Mouse (Mus musculus): ENCODE measurements around the gene Gm45021. TPM values are rescaled to one million over a fixed set of nuclear protein-coding genes. Genes with fewer than 3 reads are reported as not detected.

Gene Gm45021
- total and polyA plus RNA-seq, 3 experiments, result not detected

DNA sequence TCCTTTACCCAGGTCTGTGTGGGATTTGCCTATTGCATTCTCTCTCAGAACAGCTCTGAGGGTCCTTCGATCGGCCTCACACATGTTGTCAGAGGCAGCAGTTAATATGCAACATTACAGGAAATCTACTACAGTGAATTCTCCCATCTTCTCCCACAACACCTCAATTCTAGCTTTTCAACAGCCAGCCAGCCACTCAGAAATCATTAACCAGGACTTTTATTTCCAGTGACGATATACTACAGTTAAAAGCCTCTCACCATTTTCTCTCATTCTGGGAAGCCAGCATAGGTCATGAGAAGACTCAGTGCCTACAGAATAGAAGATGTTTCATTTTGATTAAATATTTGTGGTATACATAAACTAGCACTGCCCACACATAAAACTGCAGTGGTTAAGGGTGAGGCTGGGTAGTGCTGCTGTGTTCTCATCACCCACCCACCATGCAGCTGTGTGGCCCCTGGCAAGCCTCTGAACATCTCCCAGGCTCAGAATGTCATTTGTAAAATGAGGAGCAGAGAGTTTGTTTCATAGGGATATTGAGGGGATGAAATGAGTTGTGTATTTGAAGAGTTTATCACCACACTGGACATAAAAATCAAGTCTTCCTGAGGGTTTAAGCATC, 1.9 kb downstream of the Gm45021 start:
- Histone ChIP-seq H3K36me3 (replicated peaks in 1 of 2; ENCODE audit: control insufficient read depth in 1 of 2, insufficient read depth in 1 of 2, low read length in 1 of 2) (peaks cover 4 to 9% of the 10 kb centered on the region in 2 experiments), H3K27ac (ENCODE audit: insufficient read depth, low read depth) (no peak overlapping the region), H3K79me2 (replicated peaks; ENCODE audit: control insufficient read depth, extremely low read depth, insufficient read depth, poor library complexity, severe bottlenecking) (peaks cover 20% of the 10 kb centered on the region), H3K27me3 (replicated peaks) (peaks cover 2% of the 10 kb centered on the region), H3K4me1 (ENCODE audit: control insufficient read depth in 1 of 2, insufficient read depth in 2 of 2) (peaks cover 3 to 18% of the 10 kb centered on the region in 2 experiments; a peak in 3 of 4 replicates), H3K4me2 (ENCODE audit: insufficient read depth, low read depth, poor library complexity, severe bottlenecking) (no peak overlapping the region), H3K4me3 (replicated peaks in 1 of 3; ENCODE audit: low read depth in 2 of 3, low read length in 2 of 3, poor library complexity in 1 of 3) (no peak overlapping the region), H3K9ac (ENCODE audit: insufficient read depth, low read depth) (no peak overlapping the region), H3K9me3 (replicated peaks; ENCODE audit: low read length) (peaks cover under 1% of the 10 kb centered on the region)
- no peak for TF ChIP-seq MAZ (IDR thresholded peaks at IDR 0.05; ENCODE audit: low read depth, low read length)
- TF ChIP-seq MAX (IDR thresholded peaks at IDR 0.05; ENCODE audit: low read length), result no peak
- no peak for TF ChIP-seq EP300 (IDR thresholded peaks at IDR 0.05; ENCODE audit: low read length)
- TF ChIP-seq ZNF384 (IDR thresholded peaks at IDR 0.05; ENCODE audit: low read depth, low read length), result no peak
- TF ChIP-seq NRF1 (IDR thresholded peaks at IDR 0.05; ENCODE audit: low read depth, low read length), result no peak
- no peak for TF ChIP-seq BHLHE40 (IDR thresholded peaks at IDR 0.05; ENCODE audit: low read depth, low read length)
- no peak for TF ChIP-seq ETS1 (conservative IDR thresholded peaks at IDR 0.05; ENCODE audit: low read depth, low read length)
- no peak for TF ChIP-seq MYC (IDR thresholded peaks at IDR 0.05; ENCODE audit: low read depth, low read length)
- TF ChIP-seq SMC3 (IDR thresholded peaks at IDR 0.05; ENCODE audit: low read depth, low read length), result no peak
- TF ChIP-seq KAT2A (IDR thresholded peaks at IDR 0.05; ENCODE audit: insufficient replicate concordance, low read length), result no peak
- TF ChIP-seq MAFK (IDR thresholded peaks at IDR 0.05; ENCODE audit: insufficient replicate concordance, low read length), result no peak
- TF ChIP-seq NELFE (IDR thresholded peaks at IDR 0.05; ENCODE audit: low read depth, low read length), result no peak
- no peak for TF ChIP-seq TCF12 (IDR thresholded peaks at IDR 0.05; ENCODE audit: low read depth, low read length)
- TF ChIP-seq ZMIZ1 (IDR thresholded peaks at IDR 0.05; ENCODE audit: low read depth, low read length), result no peak
- TF ChIP-seq IRF4 (IDR thresholded peaks at IDR 0.05; ENCODE audit: low read depth, low read length), result no peak
- dilution Hi-C loops (cut with MboI; ENCODE audit: extremely low pct_ligation_motif_present, extremely low pct_unique_long_range_greater_than_20kb, low sequenced_read_pairs) (no loop called here), in situ Hi-C loops (cut with MboI; ENCODE audit: low pct_ligation_motif_present, low pct_unique_long_range_greater_than_20kb, low sequenced_read_pairs) (no loop called here)
- no peak for DNase-seq (ENCODE audit: extremely low read depth)

DNA sequence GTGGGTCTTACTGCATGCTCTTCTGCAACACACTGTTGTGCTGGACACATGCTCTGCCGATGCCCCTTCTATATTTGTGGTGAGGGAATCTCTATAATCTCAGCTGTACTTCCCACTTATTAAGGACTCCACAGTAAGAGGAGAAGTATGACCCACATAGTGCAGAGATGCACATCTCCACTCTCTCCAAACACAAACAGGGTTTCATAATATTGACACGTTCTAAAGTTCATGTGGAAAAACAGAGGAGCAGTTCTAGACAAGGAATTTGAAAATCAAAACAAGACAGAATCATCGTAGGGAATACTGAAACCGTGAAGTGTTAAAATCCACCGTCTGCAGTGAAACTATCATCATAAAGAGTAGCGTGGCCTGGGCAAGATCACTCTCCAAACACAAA, 2.5 kb downstream of the Gm45021 start:
- Histone ChIP-seq H3K27me3 (replicated peaks) (peaks cover 2% of the 10 kb centered on the region), H3K9ac (ENCODE audit: insufficient read depth, low read depth) (no peak overlapping the region), H3K27ac (ENCODE audit: insufficient read depth, low read depth) (no peak overlapping the region), H3K36me3 (replicated peaks in 1 of 2; ENCODE audit: control insufficient read depth in 1 of 2, insufficient read depth in 1 of 2, low read length in 1 of 2) (peaks cover 10 to 15% of the 10 kb centered on the region in 2 experiments), H3K9me3 (replicated peaks; ENCODE audit: low read length) (peaks cover 2% of the 10 kb centered on the region), H3K4me1 (ENCODE audit: control insufficient read depth in 1 of 2, insufficient read depth in 2 of 2) (peaks cover 3 to 18% of the 10 kb centered on the region in 2 experiments; a peak in 3 of 4 replicates), H3K4me3 (replicated peaks in 1 of 3; ENCODE audit: low read depth in 2 of 3, low read length in 2 of 3, poor library complexity in 1 of 3) (no peak overlapping the region), H3K4me2 (ENCODE audit: insufficient read depth, low read depth, poor library complexity, severe bottlenecking) (no peak overlapping the region), H3K79me2 (replicated peaks; ENCODE audit: control insufficient read depth, extremely low read depth, insufficient read depth, poor library complexity, severe bottlenecking) (peaks cover 20% of the 10 kb centered on the region)
- no peak for DNase-seq (ENCODE audit: extremely low read depth)
- dilution Hi-C loops (cut with MboI; ENCODE audit: extremely low pct_ligation_motif_present, extremely low pct_unique_long_range_greater_than_20kb, low sequenced_read_pairs), result no loop called here
- in situ Hi-C loops (cut with MboI; ENCODE audit: low pct_ligation_motif_present, low pct_unique_long_range_greater_than_20kb, low sequenced_read_pairs), result no loop called here
- TF ChIP-seq MYC (IDR thresholded peaks at IDR 0.05; ENCODE audit: low read depth, low read length) (no peak), EP300 (IDR thresholded peaks at IDR 0.05; ENCODE audit: low read length) (no peak), ZNF384 (IDR thresholded peaks at IDR 0.05; ENCODE audit: low read depth, low read length) (no peak), SMC3 (IDR thresholded peaks at IDR 0.05; ENCODE audit: low read depth, low read length) (no peak), MAFK (IDR thresholded peaks at IDR 0.05; ENCODE audit: insufficient replicate concordance, low read length) (no peak), RCOR1 (conservative IDR thresholded peaks at IDR 0.05; ENCODE audit: low read depth, low read length) (no peak), NRF1 (IDR thresholded peaks at IDR 0.05; ENCODE audit: low read depth, low read length) (no peak), USF1 (IDR thresholded peaks at IDR 0.05; ENCODE audit: low read depth, low read length) (no peak), USF2 (conservative IDR thresholded peaks at IDR 0.05; ENCODE audit: low read depth, low read length) (no peak), CHD1 (IDR thresholded peaks at IDR 0.05; ENCODE audit: low read depth, low read length) (no peak), MAX (IDR thresholded peaks at IDR 0.05; ENCODE audit: low read length) (no peak), ETS1 (conservative IDR thresholded peaks at IDR 0.05; ENCODE audit: low read depth, low read length) (no peak), TCF12 (IDR thresholded peaks at IDR 0.05; ENCODE audit: low read depth, low read length) (no peak), ZC3H11A (IDR thresholded peaks at IDR 0.05; ENCODE audit: low read depth, low read length) (no peak), PAX5 (IDR thresholded peaks at IDR 0.05; ENCODE audit: low read length) (no peak), E2F4 (IDR thresholded peaks at IDR 0.05; ENCODE audit: insufficient replicate concordance, low read depth, low read length) (no peak)
